Mouse (Mus musculus) limb, embryonic 14.5 days (tissue): ENCODE results near the gene Tnnc2. TPM values are rescaled to one million over a fixed set of nuclear protein-coding genes. Genes with fewer than 3 reads are reported as not detected.

Experiments
- ATAC-seq: fragments of 200-750 bp; cut with Nextera tagmentation; 2 replicates; pipeline ENCODE4 v1.8.0; 2017; ENCODE audit warnings: low read depth, moderate number of reproducible peaks, moderate TSS enrichment; ENCODE audit not compliant: low FRiP score
- DNase-seq: peaks from one replicate; pipeline ENCODE4 v3.0.0-alpha.2; 2015; ENCODE audit warnings: low spot score
- H3K27ac ChIP-seq: fragments of 300-500 bp; sonication (generic); replicated peaks from 2 replicates; pipeline ENCODE4 v1.5.1; 2014; ENCODE audit warnings: low read depth, mild to moderate bottlenecking, low read length, moderate library complexity, mixed read lengths
- H3K27me3 ChIP-seq: fragments of 300-500 bp; sonication (generic); 2 replicates; pipeline ENCODE4 v1.6.1; 2014; ENCODE audit warnings: low read length, mixed read lengths; ENCODE audit not compliant: control insufficient read depth, insufficient read depth
- H3K36me3 ChIP-seq: fragments of 300-500 bp; sonication (generic); 2 replicates; pipeline ENCODE4 v1.6.1; 2014; ENCODE audit warnings: mild to moderate bottlenecking, low read length, moderate library complexity, mixed read lengths; ENCODE audit not compliant: control insufficient read depth, insufficient read depth
- H3K4me1 ChIP-seq: fragments of 300-500 bp; sonication (generic); 2 replicates; pipeline ENCODE4 v1.6.1; 2014; ENCODE audit warnings: antibody characterized with exemption, low read length, mixed read lengths; ENCODE audit not compliant: control insufficient read depth, insufficient read depth
- H3K4me2 ChIP-seq: fragments of 300-500 bp; sonication (generic); replicated peaks from 2 replicates; pipeline ENCODE4 v1.6.1; 2014; ENCODE audit warnings: low read depth, mild to moderate bottlenecking, low read length, moderate library complexity; ENCODE audit not compliant: severe bottlenecking
- H3K4me3 ChIP-seq: fragments of 300-500 bp; sonication (generic); replicated peaks from 2 replicates; pipeline ENCODE4 v1.5.1; 2014; ENCODE audit warnings: low read length
- H3K9ac ChIP-seq: fragments of 300-500 bp; sonication (generic); 2 replicates; pipeline ENCODE4 v1.6.1; 2014; ENCODE audit warnings: mild to moderate bottlenecking, low read depth, low read length, moderate library complexity; ENCODE audit not compliant: severe bottlenecking
- H3K9me3 ChIP-seq: fragments of 300-500 bp; sonication (generic); 2 replicates; pipeline ENCODE4 v1.6.1; 2016; ENCODE audit warnings: low read length; ENCODE audit not compliant: control insufficient read depth
- POLR2A ChIP-seq: fragments of 200-500 bp; IDR thresholded peaks from 2 replicates; pipeline ENCODE4 v1.8.0; 2012; ENCODE audit warnings: inconsistent platforms, mild to moderate bottlenecking, moderate library complexity, borderline replicate concordance; ENCODE audit not compliant: insufficient read depth, insufficient read length; ENCODE audit errors: extremely low read depth
- WGBS: fragments of 180-500 bp; shearing (Covaris S2); extraction: QIAGEN DNeasy Blood & Tissue Kit; methylation state at CpG from one replicate; pipeline ENCODE4 v1.1.7; 2014; 5-methylcytosine and 5-hydroxymethylcytosine counted together
- polyA plus RNA-seq, 2 experiments: library from polyadenylated mRNA; depleted of rRNA in 1 of 2; stranded (reverse) in 1 of 2; unstranded in 1 of 2; fragments of >200 nt; fragmentation: Nextera tagmentation in 1 of 2; extraction: Ambion mirVana in 1 of 2; gene quantifications; 2 replicates each; pipeline versions ENCODE4 v1.2.1 to v1.2.3; 2012 to 2014

The Tnnc2 gene
- polyA plus RNA-seq, 2 experiments = 322 to 401 TPM

- Histone ChIP-seq H3K27ac (no peak overlapping the region), H3K9ac (no peak overlapping the region), H3K36me3 (peaks cover 59% of the 10 kb centered on the region), H3K9me3 (no peaks in the 10 kb centered on the region), H3K4me2 (no peak overlapping the region), H3K4me1 (peaks cover 8% of the 10 kb centered on the region), H3K27me3 (no peaks in the 10 kb centered on the region), H3K4me3 (no peak overlapping the region)
- DNase-seq (no peak), ATAC-seq (no peak)
- WGBS = 89% methylated on average over 6 of the region's 6 CpGs
- no peak for TF ChIP-seq POLR2A
Observed at GRCm38 (mm10) chr2:164748991-164749390, 30.8 kb downstream of the Tnnc2 start.

DNA sequence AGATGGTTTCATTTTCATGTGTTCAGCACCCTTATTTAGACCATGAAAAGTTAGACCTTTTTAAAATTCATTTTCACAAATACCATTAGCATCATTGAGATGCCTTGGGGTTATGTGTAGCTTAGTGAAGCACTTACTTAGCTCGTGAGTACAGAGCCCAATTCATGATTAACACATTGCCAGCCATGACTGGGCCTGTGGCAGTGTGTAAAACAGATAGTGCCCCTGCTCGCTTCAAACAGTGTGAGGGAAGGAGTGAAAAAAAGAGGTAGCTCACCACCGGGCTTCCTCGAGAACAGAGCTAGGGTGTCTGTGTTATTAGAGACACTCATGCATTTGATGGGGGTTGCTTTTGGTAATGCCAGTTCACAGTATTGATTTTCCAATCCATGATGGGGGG lies 31.6 kb downstream of the Tnnc2 start:
- no peaks in the 10 kb centered on the region for H3K27me3 ChIP-seq
- TF ChIP-seq POLR2A = no peak
- H3K4me3 ChIP-seq = no peak overlapping the region
- H3K9ac ChIP-seq = no peak overlapping the region
- no peak overlapping the region for H3K4me2 ChIP-seq
- H3K9me3 ChIP-seq = no peaks in the 10 kb centered on the region
- H3K4me1 ChIP-seq = peaks cover 8% of the 10 kb centered on the region
- H3K36me3 ChIP-seq = peaks cover 52% of the 10 kb centered on the region
- no peak for ATAC-seq
- 88% methylated on average over 4 of the region's 4 CpGs for WGBS
- no peak for DNase-seq
- H3K27ac ChIP-seq = no peak overlapping the region

GRCm38 (mm10) chr2:164746693-164747092 lies 33.1 kb downstream of the Tnnc2 start:
- no peak for TF ChIP-seq POLR2A
- no peak for ATAC-seq

GRCm38 (mm10) chr2:164745843-164746479 lies 33.8 kb downstream of the Tnnc2 start, which contains the start of the genes Wfdc3 and Dnttip1:
Gene Wfdc3 (minus strand): TSS chr2:164745931.
Gene Dnttip1 (plus strand): TSS chr2:164745983.
- Histone ChIP-seq H3K9ac (peak within 1 kb of the TSS; percentile 96), H3K4me2 (peak within 1 kb of the TSS; percentile 85), H3K27ac (peak within 1 kb of the TSS; percentile 71), H3K4me3 (peak within 1 kb of the TSS; percentile 85), H3K36me3 (peaks cover 32% of the 10 kb centered on the region), H3K9me3 (no peaks in the 10 kb centered on the region), H3K4me1 (peaks cover 8% of the 10 kb centered on the region), H3K27me3 (no peaks in the 10 kb centered on the region)
- DNase-seq = peak; percentile 91
- 0 out of 2 replicates have a peak, but pooled peaks have one; percentile 36 for TF ChIP-seq POLR2A
- peak; percentile 92 for ATAC-seq
- WGBS = under 1% methylated on average over 62 of the region's 70 CpGs

More at GRCm38 (mm10) chr2:164746693-164747092, 33.1 kb downstream of the Tnnc2 start:
- WGBS = 51% methylated on average over 8 of the region's 8 CpGs
- H3K27ac ChIP-seq = no peak overlapping the region
- no peaks in the 10 kb centered on the region for H3K9me3 ChIP-seq
- H3K27me3 ChIP-seq = no peaks in the 10 kb centered on the region
- H3K4me3 ChIP-seq = peak overlapping the region; percentile 85
- no peak for DNase-seq
- peak overlapping the region; percentile 85 for H3K4me2 ChIP-seq
- H3K4me1 ChIP-seq = peaks cover 8% of the 10 kb centered on the region
- peaks cover 38% of the 10 kb centered on the region for H3K36me3 ChIP-seq
- H3K9ac ChIP-seq = peak overlapping the region; percentile 96

GRCm38 (mm10) chr2:164744987-164745386 lies 34.8 kb downstream of the Tnnc2 start:
- H3K4me1 ChIP-seq = peaks cover 8% of the 10 kb centered on the region
- H3K27ac ChIP-seq = no peak overlapping the region
- no peaks in the 10 kb centered on the region for H3K9me3 ChIP-seq
- H3K4me3 ChIP-seq = peak overlapping the region; percentile 85
- no peaks in the 10 kb centered on the region for H3K27me3 ChIP-seq
- ATAC-seq = no peak
- 63% methylated on average over 13 of the region's 13 CpGs for WGBS
- peak overlapping the region; percentile 85 for H3K4me2 ChIP-seq
- TF ChIP-seq POLR2A = no peak
- H3K9ac ChIP-seq = no peak overlapping the region; the same call in 1 of the 2 replicates
- DNase-seq = no peak
- H3K36me3 ChIP-seq = peaks cover 22% of the 10 kb centered on the region
